Mouse (Mus musculus) liver, embryonic 15.5 days (tissue): ENCODE measurements around the gene A630076J17Rik. TPM values are rescaled to one million over a fixed set of nuclear protein-coding genes. Genes with fewer than 3 reads are reported as not detected.

Experiments
- ATAC-seq: fragments of 200-750 bp; cut with Nextera tagmentation; 2 replicates; pipeline ENCODE4 v1.8.0; 2017; ENCODE audit warnings: moderate number of reproducible peaks, mild to moderate bottlenecking, moderate library complexity; ENCODE audit not compliant: insufficient read depth
- H3K27ac ChIP-seq: fragments of 300-500 bp; sonication (generic); replicated peaks from 2 replicates; pipeline ENCODE4 v1.5.1; 2015; ENCODE audit warnings: mild to moderate bottlenecking, inconsistent platforms
- H3K27me3 ChIP-seq: fragments of 300-500 bp; sonication (generic); 2 replicates; pipeline ENCODE4 v1.6.1; 2015; ENCODE audit warnings: mild to moderate bottlenecking, inconsistent platforms
- H3K36me3 ChIP-seq: fragments of 300-500 bp; sonication (generic); replicated peaks from 2 replicates; pipeline ENCODE4 v1.6.1; 2015; ENCODE audit warnings: moderate library complexity, mild to moderate bottlenecking, inconsistent platforms
- H3K4me1 ChIP-seq: fragments of 300-500 bp; sonication (generic); replicated peaks from 2 replicates; pipeline ENCODE4 v1.6.1; 2015; ENCODE audit warnings: inconsistent platforms
- H3K4me2 ChIP-seq: fragments of 300-500 bp; sonication (generic); 2 replicates; pipeline ENCODE4 v1.6.1; 2015; ENCODE audit warnings: moderate library complexity, mild to moderate bottlenecking, inconsistent platforms
- H3K4me3 ChIP-seq: fragments of 300-500 bp; sonication (generic); replicated peaks from 2 replicates; pipeline ENCODE4 v1.5.1; 2015; ENCODE audit warnings: mild to moderate bottlenecking, inconsistent platforms
- H3K9ac ChIP-seq: fragments of 300-500 bp; sonication (generic); 2 replicates; pipeline ENCODE4 v1.6.1; 2015; ENCODE audit warnings: moderate library complexity, mild to moderate bottlenecking, inconsistent platforms
- H3K9me3 ChIP-seq: fragments of 300-500 bp; sonication (generic); replicated peaks from 2 replicates; pipeline ENCODE4 v1.6.1; 2016; ENCODE audit warnings: inconsistent platforms
- WGBS: fragments of 180-500 bp; shearing (Covaris S2); methylation state at CpG from one replicate; pipeline ENCODE4 v1.1.7; 2015; ENCODE audit warnings: mixed read lengths; ENCODE audit not compliant: insufficient replicate concordance; 5-methylcytosine and 5-hydroxymethylcytosine counted together
- polyA plus RNA-seq: library from polyadenylated mRNA; unstranded; fragments of >200 nt; fragmentation: Nextera tagmentation; extraction: Ambion mirVana; gene quantifications from 2 replicates; pipeline ENCODE4 v1.2.1, GENCODE M21; 2015

Gene A630076J17Rik
- polyA plus RNA-seq, 1 experiment from 2014 or later: not detected

DNA sequence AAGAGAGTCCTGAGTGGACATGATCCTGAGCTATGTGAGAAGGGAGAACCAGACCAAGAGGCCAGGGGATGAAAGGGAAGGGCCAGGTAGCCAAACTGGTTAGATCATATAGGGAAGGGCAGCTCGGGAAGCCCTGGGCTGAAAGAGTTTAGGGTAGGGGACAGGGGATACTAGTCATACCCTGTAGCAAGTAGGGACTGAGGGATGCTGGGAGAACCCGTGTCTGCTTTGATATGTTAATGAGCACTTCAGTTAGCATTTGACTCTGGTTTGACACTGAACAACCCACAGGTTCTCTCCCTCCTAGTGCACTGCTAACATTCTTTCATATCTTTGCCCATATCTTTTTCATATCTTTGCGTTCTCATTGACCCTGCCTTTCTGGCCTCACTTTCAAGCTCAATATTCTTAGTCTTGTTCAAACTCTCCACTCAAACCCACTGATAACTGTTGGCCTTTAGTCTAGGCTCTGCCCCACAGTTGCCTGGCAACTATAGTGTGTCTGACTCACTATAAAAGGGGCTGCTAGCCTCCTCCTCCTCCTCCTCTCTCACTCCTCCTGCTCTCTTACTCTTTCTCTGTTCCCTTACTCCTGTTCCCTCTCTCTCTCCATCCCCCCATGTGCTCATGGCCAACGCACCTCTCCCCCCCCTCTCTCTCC lies 23.8 kb upstream of the A630076J17Rik start:
- H3K27me3 ChIP-seq: no peaks in the 10 kb centered on the region
- no peak overlapping the region for H3K4me3 ChIP-seq
- WGBS: 40% methylated on average over 4 of the region's 4 CpGs
- no peak for ATAC-seq
- no peak overlapping the region for H3K4me2 ChIP-seq
- H3K9me3 ChIP-seq: no peaks in the 10 kb centered on the region
- H3K36me3 ChIP-seq: no peaks in the 10 kb centered on the region
- H3K9ac ChIP-seq: no peak overlapping the region
- H3K4me1 ChIP-seq: no peaks in the 10 kb centered on the region
- no peak overlapping the region for H3K27ac ChIP-seq

DNA sequence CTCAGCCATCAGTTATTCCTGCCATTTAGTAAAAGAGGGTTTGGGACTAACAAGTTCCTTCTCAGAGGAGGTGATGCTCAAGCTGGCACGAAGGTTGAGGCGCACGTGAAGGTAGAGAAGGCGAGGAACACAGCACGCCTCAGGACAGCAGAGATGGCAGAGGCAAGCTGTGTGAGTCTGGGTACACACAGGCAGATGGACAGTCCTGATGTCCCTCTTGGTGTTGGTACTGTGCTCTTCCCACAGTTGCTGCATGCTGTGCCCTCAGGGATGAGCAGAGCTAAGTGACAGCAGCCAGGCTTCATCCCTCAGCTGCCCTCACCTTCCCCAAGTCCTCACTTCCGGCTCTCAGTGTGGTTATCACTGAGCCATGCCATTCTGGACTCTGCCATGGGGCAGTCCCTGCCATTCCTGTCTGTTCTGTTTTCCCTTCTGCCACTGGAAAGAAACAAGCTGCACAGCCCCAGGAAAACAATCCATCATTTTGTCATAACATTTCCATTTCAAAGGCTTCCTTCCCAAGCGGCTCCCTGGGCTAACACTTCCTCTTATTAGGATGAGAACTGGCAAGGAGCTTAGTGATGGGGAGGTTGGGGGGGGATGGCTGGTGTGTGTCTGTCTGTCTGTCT lies 22.7 kb upstream of the A630076J17Rik start:
- Histone ChIP-seq H3K4me3 (no peak overlapping the region), H3K27me3 (no peaks in the 10 kb centered on the region), H3K36me3 (no peaks in the 10 kb centered on the region), H3K9ac (no peak overlapping the region), H3K4me1 (no peaks in the 10 kb centered on the region), H3K27ac (no peak overlapping the region), H3K9me3 (no peaks in the 10 kb centered on the region), H3K4me2 (no peak overlapping the region)
- ATAC-seq: no peak
- WGBS: 55% methylated on average over 7 of the region's 7 CpGs

GRCm38 (mm10) chr3:107214606-107215005 lies 15.8 kb upstream of the A630076J17Rik start:
- Histone ChIP-seq H3K9me3 (no peaks in the 10 kb centered on the region), H3K9ac (no peak overlapping the region), H3K4me3 (no peak overlapping the region), H3K27ac (no peak overlapping the region), H3K4me2 (no peak overlapping the region), H3K4me1 (no peaks in the 10 kb centered on the region), H3K27me3 (no peaks in the 10 kb centered on the region), H3K36me3 (no peaks in the 10 kb centered on the region)
- ATAC-seq: no peak
- 56% methylated on average over 5 of the region's 5 CpGs for WGBS

- H3K4me1 ChIP-seq: no peaks in the 10 kb centered on the region
- H3K4me3 ChIP-seq: no peak overlapping the region
- 56% methylated on average over 8 of the region's 8 CpGs for WGBS
- no peak for ATAC-seq
- no peak overlapping the region for H3K9ac ChIP-seq
- no peaks in the 10 kb centered on the region for H3K27me3 ChIP-seq
- no peaks in the 10 kb centered on the region for H3K36me3 ChIP-seq
- H3K27ac ChIP-seq: no peak overlapping the region
- H3K4me2 ChIP-seq: no peak overlapping the region
- no peaks in the 10 kb centered on the region for H3K9me3 ChIP-seq
These were observed 13.9 kb upstream of the A630076J17Rik start for GRCm38 (mm10) chr3:107216400-107217100.

DNA sequence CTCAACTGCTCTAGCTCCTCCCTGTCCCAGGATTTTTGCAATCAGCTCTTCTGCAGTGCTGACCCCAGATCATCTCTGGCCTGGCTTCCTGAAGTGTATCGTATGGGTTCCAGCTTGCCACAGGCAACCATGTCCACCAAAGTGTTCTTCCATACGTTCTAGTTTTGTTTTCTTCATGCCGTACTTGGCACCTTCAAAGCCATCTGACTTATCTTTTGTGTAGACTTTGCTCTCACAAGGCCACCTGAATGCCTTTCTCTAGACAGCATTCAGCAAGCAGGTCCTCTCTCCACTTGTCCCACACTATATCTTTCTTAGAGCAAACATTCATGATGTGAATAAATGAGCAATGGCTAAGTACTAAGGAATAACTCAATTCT lies 13.3 kb upstream of the A630076J17Rik start:
- H3K9ac ChIP-seq: no peak overlapping the region
- H3K27ac ChIP-seq: no peak overlapping the region
- H3K4me2 ChIP-seq: no peak overlapping the region
- no peaks in the 10 kb centered on the region for H3K36me3 ChIP-seq
- ATAC-seq: no peak
- WGBS: 65% methylated on average over 3 of the region's 3 CpGs
- H3K4me3 ChIP-seq: no peak overlapping the region
- no peaks in the 10 kb centered on the region for H3K9me3 ChIP-seq
- H3K27me3 ChIP-seq: no peaks in the 10 kb centered on the region
- no peaks in the 10 kb centered on the region for H3K4me1 ChIP-seq

GRCm38 (mm10) chr3:107218572-107218971 lies 11.8 kb upstream of the A630076J17Rik start:
- Histone ChIP-seq H3K36me3 (no peaks in the 10 kb centered on the region), H3K4me1 (no peaks in the 10 kb centered on the region), H3K4me2 (no peak overlapping the region), H3K27me3 (no peaks in the 10 kb centered on the region), H3K9ac (no peak overlapping the region), H3K4me3 (no peak overlapping the region), H3K9me3 (no peaks in the 10 kb centered on the region), H3K27ac (no peak overlapping the region)
- no peak for ATAC-seq
- 63% methylated on average over 7 of the region's 7 CpGs for WGBS

- no peaks in the 10 kb centered on the region for H3K9me3 ChIP-seq
- H3K4me3 ChIP-seq: no peak within 1 kb of the TSS
- no peaks in the 10 kb centered on the region for H3K27me3 ChIP-seq
- ATAC-seq: no peak
- no peak within 1 kb of the TSS for H3K9ac ChIP-seq
- H3K4me1 ChIP-seq: no peaks in the 10 kb centered on the region
- H3K36me3 ChIP-seq: no peaks in the 10 kb centered on the region
- WGBS: 56% methylated on average over 10 of the region's 10 CpGs
- no peak within 1 kb of the TSS for H3K27ac ChIP-seq
- no peak within 1 kb of the TSS for H3K4me2 ChIP-seq
These were observed 8.8 kb upstream of the A630076J17Rik start, which contains the start of gene Cym for GRCm38 (mm10) chr3:107221608-107222007. Gene Cym (minus strand): TSS chr3:107221732.

DNA sequence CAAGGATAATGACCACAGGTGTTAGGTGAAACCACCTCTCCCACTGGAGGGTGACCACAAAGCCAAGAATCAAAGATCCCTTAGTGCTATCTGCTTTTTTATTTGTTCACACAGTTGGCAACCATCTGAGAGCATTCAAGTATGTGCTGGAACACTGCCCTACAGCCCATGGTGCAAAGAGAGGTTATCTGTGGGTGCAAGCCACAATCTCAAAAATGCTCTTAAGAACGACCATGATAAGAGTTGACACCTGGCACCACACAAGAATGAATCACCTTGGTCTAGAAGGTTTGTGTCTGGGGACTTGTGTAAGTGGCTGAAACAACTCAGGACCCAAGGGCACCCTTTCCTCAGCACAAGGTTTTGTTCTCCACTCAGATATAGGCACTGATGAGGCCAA lies 7.2 kb upstream of the A630076J17Rik start:
- ATAC-seq: no peak

DNA sequence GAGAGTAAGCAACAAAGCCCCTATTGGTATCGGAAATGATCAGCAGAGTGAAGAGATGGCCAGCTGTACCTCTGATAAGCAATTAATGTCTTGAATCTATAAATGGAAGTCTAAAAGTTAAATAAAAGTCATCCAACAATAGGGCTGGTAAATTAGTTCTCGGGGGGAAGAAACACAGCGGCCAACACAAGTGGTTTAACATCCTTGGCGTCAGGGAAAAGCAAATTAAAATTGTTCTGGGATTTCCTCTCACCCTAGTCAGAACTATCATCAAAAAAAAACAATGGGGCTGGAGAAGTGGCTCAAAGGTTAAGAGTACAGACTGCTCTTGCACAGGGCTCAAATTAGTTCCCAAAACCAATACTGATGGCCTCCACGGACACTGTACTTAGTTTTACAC lies 4.6 kb upstream of the A630076J17Rik start:
- Histone ChIP-seq H3K9ac (no peak overlapping the region), H3K4me1 (peaks cover 5% of the 10 kb centered on the region; the same call in 1 of the 2 replicates), H3K4me2 (no peak overlapping the region), H3K4me3 (no peak overlapping the region), H3K27ac (no peak overlapping the region), H3K9me3 (no peaks in the 10 kb centered on the region), H3K36me3 (no peaks in the 10 kb centered on the region), H3K27me3 (no peaks in the 10 kb centered on the region)
- 59% methylated on average over 5 of the region's 5 CpGs for WGBS
- ATAC-seq: no peak

More for the DNA sequence above, 7.2 kb upstream of the A630076J17Rik start:
- Histone ChIP-seq H3K27me3 (no peaks in the 10 kb centered on the region), H3K27ac (no peak overlapping the region), H3K9me3 (no peaks in the 10 kb centered on the region), H3K4me2 (no peak overlapping the region), H3K36me3 (no peaks in the 10 kb centered on the region), H3K4me3 (no peak overlapping the region), H3K9ac (no peak overlapping the region), H3K4me1 (no peaks in the 10 kb centered on the region)
- WGBS: 44% methylated on average over 1 of the region's 1 CpGs

GRCm38 (mm10) chr3:107229221-107229620 lies 1.2 kb upstream of the A630076J17Rik start:
- Histone ChIP-seq H3K36me3 (no peaks in the 10 kb centered on the region), H3K27ac (no peak overlapping the region), H3K9ac (no peak overlapping the region), H3K4me3 (no peak overlapping the region), H3K4me1 (peaks cover 5% of the 10 kb centered on the region; the same call in 1 of the 2 replicates), H3K27me3 (peaks cover 4% of the 10 kb centered on the region; the same call in 1 of the 2 replicates), H3K9me3 (no peaks in the 10 kb centered on the region), H3K4me2 (no peak overlapping the region)
- no peak for ATAC-seq
- 43% methylated on average over 5 of the region's 5 CpGs for WGBS

DNA sequence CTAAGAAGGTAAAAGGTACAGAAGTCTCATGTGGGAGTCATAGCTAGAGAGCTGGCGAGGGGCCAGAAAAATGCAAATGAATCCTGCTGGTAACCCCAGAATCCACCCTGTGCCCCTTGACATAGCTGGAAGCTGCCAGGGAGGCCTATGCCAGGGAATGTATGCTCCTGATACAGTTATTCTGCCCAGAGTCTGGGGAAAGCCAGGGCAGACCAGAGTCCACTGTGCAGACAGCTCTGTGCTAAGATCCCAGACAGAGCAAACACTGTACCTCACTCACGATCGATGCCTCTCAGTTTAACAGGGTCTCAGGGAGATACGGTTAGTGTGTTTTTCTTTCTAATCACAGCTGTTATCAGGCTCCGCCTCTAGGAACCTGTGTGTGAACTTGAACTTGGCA lies 592 bp upstream of the A630076J17Rik start:
- Histone ChIP-seq H3K4me1 (peaks cover 5% of the 10 kb centered on the region; the same call in 1 of the 2 replicates), H3K9me3 (no peaks in the 10 kb centered on the region), H3K27ac (no peak overlapping the region), H3K4me3 (no peak overlapping the region), H3K36me3 (no peaks in the 10 kb centered on the region), H3K9ac (no peak overlapping the region), H3K27me3 (peaks cover 4% of the 10 kb centered on the region; the same call in 1 of the 2 replicates), H3K4me2 (no peak overlapping the region)
- ATAC-seq: peak; percentile 83
- whole genome bisulfite sequencing: 44% methylated on average over 5 of the region's 5 CpGs
